Mouse (Mus musculus) heart, embryonic 13.5 days (tissue): ENCODE measurements at regions not wholly inside any gene's neighbourhood (a gene's known extent, or its start where the extent isn't known, plus 50 kb on each side); places are given as distances from the start of the nearest gene placed in this dataset.

Experiments
- ATAC-seq: fragments of 200-750 bp; cut with Nextera tagmentation; 2 replicates; pipeline ENCODE4 v1.8.0; 2017; ENCODE audit warnings: moderate TSS enrichment; ENCODE audit not compliant: insufficient number of reproducible peaks, low FRiP score, low TSS enrichment; ENCODE audit errors: extremely low read depth
- H3K27ac ChIP-seq: fragments of 300-500 bp; sonication (generic); replicated peaks from 2 replicates; pipeline ENCODE4 v1.5.1; 2015; ENCODE audit warnings: moderate library complexity, mild to moderate bottlenecking, inconsistent platforms
- H3K27me3 ChIP-seq: fragments of 300-500 bp; sonication (generic); replicated peaks from 2 replicates; pipeline ENCODE4 v1.6.1; 2015; ENCODE audit warnings: mild to moderate bottlenecking, inconsistent platforms
- H3K36me3 ChIP-seq: fragments of 300-500 bp; sonication (generic); 2 replicates; pipeline ENCODE4 v1.6.1; 2015; ENCODE audit warnings: mild to moderate bottlenecking, inconsistent platforms
- H3K4me1 ChIP-seq: fragments of 300-500 bp; sonication (generic); 2 replicates; pipeline ENCODE4 v1.6.1; 2015; ENCODE audit warnings: inconsistent platforms
- H3K4me2 ChIP-seq: fragments of 300-500 bp; sonication (generic); 2 replicates; pipeline ENCODE4 v1.6.1; 2015; ENCODE audit warnings: inconsistent platforms, mild to moderate bottlenecking, moderate library complexity
- H3K4me3 ChIP-seq: fragments of 300-500 bp; sonication (generic); 2 replicates; pipeline ENCODE4 v1.5.1; 2015; ENCODE audit warnings: moderate library complexity, mild to moderate bottlenecking, inconsistent platforms
- H3K9ac ChIP-seq: fragments of 300-500 bp; sonication (generic); 2 replicates; pipeline ENCODE4 v1.6.1; 2015; ENCODE audit warnings: inconsistent platforms, mild to moderate bottlenecking, moderate library complexity
- H3K9me3 ChIP-seq: fragments of 300-500 bp; sonication (generic); 2 replicates; pipeline ENCODE4 v1.6.1; 2016; ENCODE audit warnings: inconsistent platforms
- WGBS: fragments of 180-500 bp; shearing (Covaris S2); methylation state at CpG from one replicate; pipeline ENCODE4 v1.1.7; 2015; ENCODE audit warnings: mixed read lengths; 5-methylcytosine and 5-hydroxymethylcytosine counted together

DNA sequence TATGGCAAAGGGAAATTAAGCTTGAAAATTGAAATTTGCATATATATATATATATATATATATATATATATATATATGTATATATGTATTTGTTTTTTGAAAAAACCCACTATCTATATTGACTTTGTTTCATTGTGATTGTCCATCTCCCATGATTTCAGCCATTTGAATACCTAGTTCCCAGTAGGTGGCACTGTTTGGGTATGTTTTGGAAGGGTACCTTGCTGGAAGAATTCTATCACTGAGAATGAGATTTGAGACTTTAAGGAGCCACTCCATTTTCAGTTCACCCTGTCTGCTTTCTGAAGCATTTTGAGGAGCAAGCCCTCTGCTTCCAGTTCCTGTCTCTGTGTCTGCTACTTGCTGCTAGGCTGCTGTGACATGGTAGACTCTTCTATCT lies 72.8 kb upstream of the Ugt8a start:
- no peaks in the 10 kb centered on the region for H3K27me3 ChIP-seq
- no peak for ATAC-seq
- no peaks in the 10 kb centered on the region for H3K36me3 ChIP-seq
- no peak overlapping the region for H3K4me2 ChIP-seq
- H3K27ac ChIP-seq = no peak overlapping the region
- H3K9ac ChIP-seq = no peak overlapping the region
- H3K4me1 ChIP-seq = no peaks in the 10 kb centered on the region
- no peaks in the 10 kb centered on the region for H3K9me3 ChIP-seq
- H3K4me3 ChIP-seq = no peak overlapping the region

DNA sequence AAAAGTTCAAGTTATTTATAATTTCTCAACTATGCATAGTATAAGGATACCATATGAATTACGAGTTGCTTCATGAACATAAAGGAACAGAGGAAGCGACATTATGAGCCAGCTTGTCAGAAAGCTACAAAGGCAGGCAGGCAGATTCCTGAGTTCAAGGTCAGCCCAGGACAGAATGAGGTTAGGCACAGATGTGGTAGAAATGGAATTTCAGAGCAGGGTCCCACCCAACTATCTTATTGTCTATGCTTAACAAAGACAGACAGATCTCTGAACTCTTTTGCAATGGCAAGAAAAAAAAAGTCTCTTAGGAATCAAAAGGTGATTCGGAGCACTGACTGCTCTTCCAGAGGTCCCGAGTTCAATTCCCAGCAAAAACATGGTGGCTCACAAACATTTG lies 77.7 kb upstream of the Ugt8a start:
- no peaks in the 10 kb centered on the region for H3K36me3 ChIP-seq
- no peak overlapping the region for H3K27ac ChIP-seq
- no peaks in the 10 kb centered on the region for H3K27me3 ChIP-seq
- no peak overlapping the region for H3K9ac ChIP-seq
- H3K4me2 ChIP-seq = no peak overlapping the region
- no peaks in the 10 kb centered on the region for H3K9me3 ChIP-seq
- H3K4me3 ChIP-seq = no peak overlapping the region
- no peak for ATAC-seq
- WGBS = 73% methylated on average over 4 of the region's 4 CpGs
- no peaks in the 10 kb centered on the region for H3K4me1 ChIP-seq

DNA sequence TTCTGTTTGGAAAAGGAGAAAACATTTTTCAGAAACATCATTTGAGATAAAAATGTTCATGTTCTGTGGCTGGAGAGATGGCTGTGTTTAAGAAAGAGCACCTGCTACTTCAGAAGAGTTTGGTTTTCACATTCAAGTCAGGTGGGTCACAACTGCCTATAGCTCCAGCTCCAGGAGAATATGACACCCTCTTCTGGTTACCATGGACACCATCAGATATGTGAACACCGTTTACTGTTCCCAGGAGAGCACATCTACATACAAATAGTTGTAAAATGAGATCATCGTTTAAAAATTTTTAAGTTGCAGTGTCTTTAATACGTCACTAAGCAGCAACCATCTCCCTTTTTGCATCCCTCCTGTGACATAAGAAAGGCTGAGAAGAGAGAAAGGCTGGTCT lies 105.9 kb upstream of the Ugt8a start:
- 12% methylated on average over 3 of the region's 3 CpGs for WGBS
- Histone ChIP-seq H3K9me3 (no peaks in the 10 kb centered on the region), H3K4me3 (no peak overlapping the region), H3K4me2 (no peak overlapping the region), H3K27ac (no peak overlapping the region), H3K27me3 (no peaks in the 10 kb centered on the region), H3K4me1 (peaks cover 7% of the 10 kb centered on the region; the same call in 1 of the 2 replicates), H3K9ac (no peak overlapping the region), H3K36me3 (no peaks in the 10 kb centered on the region)
- no peak for ATAC-seq

DNA sequence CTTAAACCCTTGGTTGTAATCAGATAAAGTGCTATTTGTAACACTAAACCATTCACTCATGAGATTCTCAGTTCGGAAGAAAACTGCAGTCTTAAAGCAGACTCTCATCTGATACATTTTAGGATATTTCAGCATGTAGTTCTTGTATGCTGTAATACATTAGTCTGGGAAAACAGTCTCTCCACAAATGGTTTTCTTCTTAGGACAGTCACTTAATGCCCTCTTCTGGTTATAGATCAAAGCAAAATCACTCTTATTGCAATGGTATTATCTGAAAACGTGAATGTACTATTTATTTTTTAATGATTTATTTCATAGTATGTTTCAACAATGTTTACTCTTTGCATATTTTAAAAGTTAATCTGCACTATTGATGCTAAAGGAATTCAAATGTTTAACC lies 106.4 kb upstream of the Ugt8a start:
- no peak for ATAC-seq
- no peaks in the 10 kb centered on the region for H3K27me3 ChIP-seq
- no peaks in the 10 kb centered on the region for H3K9me3 ChIP-seq
- peaks cover 7% of the 10 kb centered on the region; the same call in 1 of the 2 replicates for H3K4me1 ChIP-seq
- no peak overlapping the region for H3K4me2 ChIP-seq
- no peaks in the 10 kb centered on the region for H3K36me3 ChIP-seq
- WGBS = 37% methylated on average over 2 of the region's 2 CpGs
- H3K27ac ChIP-seq = no peak overlapping the region
- H3K9ac ChIP-seq = no peak overlapping the region
- no peak overlapping the region for H3K4me3 ChIP-seq

DNA sequence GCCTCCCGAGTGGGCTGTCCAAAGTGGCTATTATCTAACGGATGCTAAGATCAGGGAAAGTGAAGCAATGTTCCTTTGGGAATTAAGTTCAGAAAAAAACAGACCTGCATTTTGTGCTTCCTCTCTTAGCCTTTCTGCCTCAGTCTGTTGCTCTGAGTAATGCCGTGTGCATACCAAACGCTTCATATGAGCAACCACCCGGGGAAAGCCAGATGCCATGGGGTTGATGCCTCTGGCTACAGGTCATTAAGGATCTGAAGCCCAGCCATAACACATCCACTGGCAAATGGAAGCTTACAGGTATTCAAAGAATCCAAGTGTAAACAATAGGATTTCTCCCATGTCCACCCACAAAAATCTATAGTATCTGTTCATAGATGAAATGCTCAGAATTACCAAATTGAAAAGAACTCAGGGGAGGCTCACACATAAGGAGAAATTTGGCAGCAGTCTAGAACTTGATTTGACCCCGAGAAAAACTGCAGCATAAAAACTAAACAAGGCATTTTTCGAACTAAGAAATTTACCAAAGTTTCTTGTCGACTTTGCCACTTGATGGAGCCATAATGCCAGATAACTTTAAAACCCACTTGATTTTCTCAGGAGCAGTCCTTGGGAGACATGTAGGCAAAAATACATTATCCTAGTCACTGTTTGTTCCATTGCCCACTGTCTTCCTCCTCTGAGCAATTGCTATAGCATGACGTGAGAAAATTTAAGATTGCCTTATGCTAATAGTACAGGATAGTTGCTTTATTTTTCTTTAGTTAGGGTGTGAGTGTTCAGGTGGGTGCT lies 107.8 kb upstream of the Ugt8a start:
- Histone ChIP-seq H3K4me2 (no peak overlapping the region), H3K4me3 (no peak overlapping the region), H3K36me3 (no peaks in the 10 kb centered on the region), H3K27ac (no peak overlapping the region), H3K27me3 (no peaks in the 10 kb centered on the region), H3K9ac (no peak overlapping the region), H3K4me1 (peaks cover 7% of the 10 kb centered on the region; the same call in 1 of the 2 replicates), H3K9me3 (no peaks in the 10 kb centered on the region)
- no peak for ATAC-seq
- WGBS = 52% methylated on average over 9 of the region's 9 CpGs

DNA sequence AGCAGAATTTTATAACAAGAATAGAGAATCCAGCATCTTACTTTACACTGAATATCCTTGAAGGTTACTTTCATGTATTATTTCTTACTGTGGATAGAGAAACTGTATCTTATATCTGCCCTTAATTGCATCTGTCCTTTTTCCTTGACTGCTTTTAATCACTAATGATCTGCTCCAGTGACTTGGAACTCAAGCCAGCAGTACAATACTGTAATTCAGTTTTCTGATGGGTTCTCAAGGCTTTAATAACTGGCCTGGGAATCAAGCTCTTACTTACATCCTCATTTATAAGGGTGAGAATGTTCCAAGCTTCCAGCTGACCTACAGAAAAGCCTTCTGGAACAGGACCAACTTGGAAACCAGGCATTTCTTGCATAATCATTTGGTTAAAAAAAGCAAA lies 120.2 kb upstream of the Ugt8a start:
- Histone ChIP-seq H3K27me3 (no peaks in the 10 kb centered on the region), H3K4me1 (no peaks in the 10 kb centered on the region), H3K27ac (no peak overlapping the region), H3K36me3 (no peaks in the 10 kb centered on the region), H3K4me3 (no peak overlapping the region), H3K9ac (no peak overlapping the region), H3K9me3 (no peaks in the 10 kb centered on the region), H3K4me2 (no peak overlapping the region)
- ATAC-seq = no peak

DNA sequence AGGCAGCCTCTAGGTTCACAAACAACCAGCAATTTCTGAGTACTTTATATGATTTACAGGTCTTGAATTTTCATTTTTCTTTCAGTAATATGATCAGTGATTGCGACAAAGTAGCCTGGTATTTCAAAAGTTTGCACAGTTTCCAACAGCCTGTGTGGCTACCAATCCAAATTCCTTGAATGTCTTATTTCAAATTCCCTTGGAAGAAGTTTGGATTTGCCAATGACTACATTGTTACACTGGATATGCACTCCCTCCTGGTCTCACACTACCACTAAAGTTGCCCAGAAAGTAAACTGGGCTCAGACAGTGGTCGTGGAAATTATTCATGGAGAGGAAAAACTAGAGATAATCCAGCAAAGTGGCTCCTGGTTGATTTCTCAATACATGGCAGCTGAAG lies 166.7 kb upstream of the Ugt8a start:
- H3K27ac ChIP-seq = no peak overlapping the region
- no peaks in the 10 kb centered on the region for H3K27me3 ChIP-seq
- H3K4me3 ChIP-seq = no peak overlapping the region
- no peak overlapping the region for H3K4me2 ChIP-seq
- H3K36me3 ChIP-seq = no peaks in the 10 kb centered on the region
- WGBS = 73% methylated on average over 2 of the region's 2 CpGs
- H3K9ac ChIP-seq = no peak overlapping the region
- no peaks in the 10 kb centered on the region for H3K4me1 ChIP-seq
- H3K9me3 ChIP-seq = no peaks in the 10 kb centered on the region
- no peak for ATAC-seq

DNA sequence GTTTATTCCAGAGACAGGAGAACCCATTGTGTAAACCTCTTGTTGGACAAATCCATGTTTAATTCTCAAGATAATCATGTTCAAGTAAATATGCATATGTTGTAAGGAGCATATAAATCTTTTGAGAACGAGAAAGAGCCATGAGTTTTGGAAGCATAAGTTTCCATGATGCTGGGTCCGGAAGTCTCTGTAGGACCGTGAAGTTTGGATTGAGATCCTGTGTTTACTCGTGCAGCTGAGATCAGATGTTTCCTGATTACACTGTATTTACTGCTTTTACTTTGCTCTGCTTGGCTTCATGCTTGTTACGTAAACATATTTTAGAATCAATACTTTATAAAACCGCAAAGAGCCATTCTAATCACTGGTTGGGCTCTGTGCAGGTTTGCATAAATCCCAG lies 171.0 kb upstream of the Ugt8a start:
- WGBS = 75% methylated on average over 6 of the region's 6 CpGs
- no peaks in the 10 kb centered on the region for H3K27me3 ChIP-seq
- H3K4me1 ChIP-seq = no peaks in the 10 kb centered on the region
- H3K4me3 ChIP-seq = no peak overlapping the region
- no peak overlapping the region for H3K4me2 ChIP-seq
- no peak overlapping the region for H3K9ac ChIP-seq
- no peaks in the 10 kb centered on the region for H3K9me3 ChIP-seq
- H3K36me3 ChIP-seq = no peaks in the 10 kb centered on the region
- no peak overlapping the region for H3K27ac ChIP-seq
- no peak for ATAC-seq

DNA sequence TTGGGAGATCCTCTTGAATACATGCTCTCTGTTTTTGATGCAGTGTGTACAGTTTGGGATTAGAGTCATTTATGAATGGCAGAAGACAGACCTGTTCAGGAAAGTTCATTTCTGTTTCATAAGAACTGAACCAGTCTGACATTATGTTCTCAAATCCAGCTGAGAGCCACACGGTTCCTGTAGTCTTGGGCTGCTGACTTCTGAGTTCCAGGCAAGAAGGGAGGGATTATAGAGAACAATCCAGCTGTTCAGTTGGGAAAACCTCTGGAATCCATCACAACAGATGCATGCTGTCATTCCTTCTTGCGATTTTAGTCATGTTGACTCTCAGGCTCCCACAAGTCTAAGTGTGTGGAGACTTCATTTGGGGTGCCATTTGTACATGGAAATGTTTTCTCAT lies 179.4 kb upstream of the Ugt8a start:
- WGBS = 54% methylated on average over 2 of the region's 2 CpGs
- H3K27ac ChIP-seq = no peak overlapping the region

DNA sequence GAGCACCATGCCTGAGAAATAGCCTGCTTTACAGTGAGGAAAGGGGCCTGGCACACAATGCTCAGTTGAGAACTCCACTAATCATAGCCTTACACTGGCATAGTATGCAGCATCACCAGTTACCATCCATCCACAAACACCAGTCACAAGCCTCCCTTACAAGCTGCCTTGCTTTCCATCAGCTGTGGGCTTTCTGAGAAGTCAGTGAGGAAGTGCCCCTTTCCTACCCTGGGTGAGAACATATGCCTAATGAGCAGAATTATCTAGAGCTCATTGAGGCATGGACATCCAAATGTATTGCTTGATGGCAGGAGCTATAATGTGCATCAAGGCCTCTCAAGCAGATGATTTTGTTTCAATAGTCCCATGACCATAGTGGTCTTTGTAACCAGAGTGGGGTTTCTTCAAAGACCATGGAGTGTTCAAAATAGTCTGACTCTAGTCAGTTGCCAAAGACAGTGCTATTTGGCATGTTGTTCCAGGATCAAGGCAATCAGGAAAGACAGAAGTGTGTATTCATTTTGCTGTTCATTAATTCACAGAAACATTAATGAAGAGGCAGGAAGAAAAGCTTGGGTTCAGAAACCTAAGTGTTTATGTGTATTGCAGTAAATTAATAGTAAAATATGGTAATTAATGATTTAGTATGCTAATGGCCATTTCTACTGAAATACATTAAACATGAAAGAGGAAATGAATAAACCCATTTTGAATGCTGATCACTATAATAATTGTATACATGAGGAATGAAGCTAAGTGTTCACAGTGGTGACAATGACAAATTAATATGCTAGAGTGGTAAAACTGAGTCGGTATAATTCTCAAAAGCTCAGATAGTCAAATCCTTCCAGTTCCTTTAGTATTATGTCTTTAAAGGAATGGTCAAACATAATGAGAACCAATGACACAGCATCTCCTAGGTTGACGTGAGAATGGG lies 184.2 kb upstream of the Ugt8a start:
- H3K4me1 ChIP-seq = no peaks in the 10 kb centered on the region
- no peaks in the 10 kb centered on the region for H3K9me3 ChIP-seq
- 72% methylated on average over 2 of the region's 2 CpGs for WGBS
- no peak overlapping the region for H3K4me3 ChIP-seq
- no peak overlapping the region for H3K9ac ChIP-seq
- no peak overlapping the region for H3K27ac ChIP-seq
- H3K27me3 ChIP-seq = no peaks in the 10 kb centered on the region
- H3K36me3 ChIP-seq = no peaks in the 10 kb centered on the region
- H3K4me2 ChIP-seq = no peak overlapping the region
- ATAC-seq = no peak

More for the DNA sequence above, 179.4 kb upstream of the Ugt8a start:
- ATAC-seq = no peak
- Histone ChIP-seq H3K9ac (no peak overlapping the region), H3K4me3 (no peak overlapping the region), H3K4me2 (no peak overlapping the region), H3K9me3 (no peaks in the 10 kb centered on the region), H3K27me3 (no peaks in the 10 kb centered on the region), H3K4me1 (no peaks in the 10 kb centered on the region), H3K36me3 (no peaks in the 10 kb centered on the region)

DNA sequence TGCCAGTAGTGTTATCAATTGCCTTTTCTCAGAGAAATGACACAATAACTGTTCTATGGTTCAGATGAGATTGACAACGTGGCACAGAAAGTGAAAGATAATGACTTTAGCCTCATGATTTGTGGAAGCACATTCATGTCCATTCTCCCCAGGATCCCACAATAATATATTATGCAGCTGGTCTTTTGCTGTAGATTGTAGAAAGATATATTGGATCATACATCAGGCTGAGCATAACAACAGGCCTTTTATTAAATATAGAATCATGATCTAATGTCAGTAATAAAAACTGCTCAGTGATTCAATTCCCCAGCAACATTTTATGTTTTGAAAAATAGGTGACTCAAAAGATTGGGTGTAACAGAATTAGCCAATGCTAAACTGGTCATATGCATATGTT lies 196.9 kb upstream of the Arsj start:
- H3K9ac ChIP-seq = no peak overlapping the region
- H3K9me3 ChIP-seq = no peaks in the 10 kb centered on the region
- no peak for ATAC-seq
- no peak overlapping the region for H3K27ac ChIP-seq
- 69% methylated on average over 1 of the region's 1 CpGs for WGBS
- H3K36me3 ChIP-seq = no peaks in the 10 kb centered on the region
- no peak overlapping the region for H3K4me2 ChIP-seq
- no peaks in the 10 kb centered on the region for H3K27me3 ChIP-seq
- H3K4me3 ChIP-seq = no peak overlapping the region
- H3K4me1 ChIP-seq = no peaks in the 10 kb centered on the region

DNA sequence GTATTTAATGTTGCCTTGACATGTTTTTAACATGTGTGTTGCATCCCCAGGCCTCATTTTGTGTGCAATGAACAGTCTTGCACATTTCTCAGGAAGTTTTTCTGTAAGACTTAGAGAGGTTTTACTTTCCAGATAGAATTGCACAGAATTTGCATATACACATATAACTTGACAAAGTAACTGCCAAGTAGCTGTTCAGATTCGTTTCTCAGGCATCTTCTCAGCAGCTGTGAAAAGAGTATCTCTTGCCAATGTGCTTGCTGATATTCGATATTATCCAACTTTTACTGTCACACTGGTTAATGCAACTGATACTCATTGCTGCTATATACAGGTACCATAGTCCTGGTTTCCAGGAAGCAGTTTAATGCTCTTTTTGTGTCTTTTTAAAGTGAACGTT lies 154.5 kb upstream of the Arsj start:
- 66% methylated on average over 3 of the region's 3 CpGs for WGBS
- ATAC-seq = no peak
- H3K9me3 ChIP-seq = no peaks in the 10 kb centered on the region
- H3K4me2 ChIP-seq = no peak overlapping the region
- H3K4me3 ChIP-seq = no peak overlapping the region
- H3K9ac ChIP-seq = no peak overlapping the region
- no peaks in the 10 kb centered on the region for H3K4me1 ChIP-seq
- no peaks in the 10 kb centered on the region for H3K36me3 ChIP-seq
- no peaks in the 10 kb centered on the region for H3K27me3 ChIP-seq
- H3K27ac ChIP-seq = no peak overlapping the region
